8 mouse cellular contexts compared by ENCODE assay signal in genomic region chr7:113766498-113766941, GRCm38 (mm10). TPM values are rescaled to one million over a fixed set of nuclear protein-coding genes. Genes with fewer than 3 reads are reported as not detected.
DNase-seq lines count a peak whose midpoint lies in the region; ATAC-seq and TF ChIP-seq lines count a peak whose summit lies in the region.

No protein-coding gene starts in this region.

- TF ChIP-seq EP300 in heart, postnatal 0 days (IDR thresholded peaks at IDR 0.05; ENCODE audit: low read depth) = no peak

- H3K27me3 ChIP-seq in heart, postnatal 0 days (ENCODE audit: control insufficient read depth, insufficient read depth, low read length) = no peaks in the 10 kb centered on the region
- H3K27me3 ChIP-seq in liver, embryonic 12.5 days (replicated peaks) = peaks cover 61% of the 10 kb centered on the region

- H3K4me3 ChIP-seq in heart, postnatal 0 days (ENCODE audit: low read depth, low read length) = peak overlapping the region; percentile 53
- H3K4me3 ChIP-seq in liver, embryonic 12.5 days = peak overlapping the region; percentile 42

- H3K4me2 ChIP-seq in heart, postnatal 0 days (ENCODE audit: low read depth, low read length) = peak overlapping the region; percentile 77
- H3K4me2 ChIP-seq in liver, embryonic 12.5 days = peak overlapping the region; percentile 61

- H3K9me3 ChIP-seq in heart, postnatal 0 days (replicated peaks; ENCODE audit: control insufficient read depth, low read length) = no peaks in the 10 kb centered on the region; the same call in 1 of the 2 replicates
- H3K9me3 ChIP-seq in liver, embryonic 12.5 days (replicated peaks) = no peaks in the 10 kb centered on the region

- under 1% methylated on average over 27 of the region's 27 CpGs for WGBS in heart, postnatal 0 days
- 1% methylated on average over 27 of the region's 27 CpGs for WGBS in liver, embryonic 12.5 days (ENCODE audit: insufficient replicate concordance)

- TF ChIP-seq CTCF in heart, postnatal 0 days (IDR thresholded peaks at IDR 0.05; ENCODE audit: low read depth) = no peak

- ATAC-seq in frontal cortex, adult (ENCODE audit: low TSS enrichment) = peak; percentile 47
- ATAC-seq in heart, postnatal 0 days (ENCODE audit: insufficient read depth, low read depth) = peak; percentile 31
- ATAC-seq in liver, embryonic 12.5 days = 0 out of 2 replicates have a peak, but pooled peaks have one; percentile 13
- ATAC-seq in inflammation-experienced regulatory T-cells, adult 6 months = no peak

- DNase-seq in frontal cortex, postnatal 36 days (ENCODE audit: low spot score in 2 of 2) = no peak
- DNase-seq in urinary bladder, adult 2 months (ENCODE audit: low spot score) = peak; percentile 22
- DNase-seq in urinary bladder, postnatal 10 days (ENCODE audit: low spot score) = no peak
- DNase-seq in heart, postnatal 0 days (ENCODE audit: low spot score) = no peak
- peak; percentile 16 to 17 for DNase-seq in right cerebral cortex, adult 2 months (ENCODE audit: low spot score in 2 of 2)

- H3K36me3 ChIP-seq in heart, postnatal 0 days (replicated peaks; ENCODE audit: control insufficient read depth, insufficient read depth, low read length) = no peaks in the 10 kb centered on the region
- no peaks in the 10 kb centered on the region for H3K36me3 ChIP-seq in liver, embryonic 12.5 days

- H3K4me1 ChIP-seq in heart, postnatal 0 days (ENCODE audit: control insufficient read depth, insufficient read depth) = peaks cover 13% of the 10 kb centered on the region; the same call in 1 of the 2 replicates
- H3K4me1 ChIP-seq in liver, embryonic 12.5 days = no peaks in the 10 kb centered on the region

- H3K9ac ChIP-seq in heart, postnatal 0 days (replicated peaks; ENCODE audit: low read depth, low read length) = peak overlapping the region; percentile 39
- H3K9ac ChIP-seq in liver, embryonic 12.5 days = no peak overlapping the region

- H3K27ac ChIP-seq in heart, postnatal 0 days (ENCODE audit: low read depth) = peak overlapping the region; percentile 74; the same call in 1 of the 2 replicates
- no peak overlapping the region for H3K27ac ChIP-seq in liver, embryonic 12.5 days

RNA-seq across cellular contexts. Expression of gene Spon1, which starts 0.7 kb away (rescaled TPM):
- polyA plus RNA-seq in urinary bladder, adult 2 months (2012; rRNA removed) = 24.9 and 36.6 TPM in 2 replicates
- 19.7 and 21.6 TPM in 2 replicates for total RNA-seq in heart, postnatal 0 days (2014; rRNA removed; ENCODE audit: low replicate concordance)
- polyA plus RNA-seq in heart, postnatal 0 days (2015; fragmentation: Nextera tagmentation; extraction: Ambion mirVana) = 19.5 and 20.7 TPM in 2 replicates
- polyA plus RNA-seq in liver, embryonic 12.5 days (2016; fragmentation: Nextera tagmentation; extraction: Ambion mirVana) = 1.8 and 1.9 TPM in 2 replicates
- polyA plus RNA-seq in inflammation-experienced regulatory T-cells, adult 6 months (2017; shearing (Covaris generic)) = under 1 TPM; 0.59 to 0.84 (median 0.72) TPM

Comparison
In these comparisons a context has a peak if more than half of its experiments do, and no peak if none do; other contexts are left out.
1. DNase-seq: peak in urinary bladder, adult 2 months (single experiment) and right cerebral cortex, adult 2 months (2 of 2); none in frontal cortex, postnatal 36 days (0 of 2), urinary bladder, postnatal 10 days (single experiment) and heart, postnatal 0 days (single experiment).